Mouse (Mus musculus) cortical plate, adult 2 months (tissue): Measurements from ENCODE around the gene Vmn1r212. TPM values are rescaled to one million over a fixed set of nuclear protein-coding genes. Genes with fewer than 3 reads are reported as not detected.
"Not testable (repeated sequence)": the region's sequence is repeated elsewhere in the genome, so short reads cannot be mapped to it uniquely, and the experiment has no call there.

Experiments
- H3K27ac ChIP-seq: fragments of 200-500 bp; 2 replicates; pipeline ENCODE4 v1.5.1; 2012; ENCODE audit warnings: low read length, control low read depth, inconsistent platforms; ENCODE audit not compliant: insufficient read depth
- H3K4me1 ChIP-seq: fragments of 200-500 bp; 2 replicates; pipeline ENCODE4 v1.6.1; 2011; ENCODE audit warnings: low read length; ENCODE audit not compliant: control insufficient read depth, insufficient read depth
- H3K4me3 ChIP-seq: fragments of 200-500 bp; 2 replicates; pipeline ENCODE4 v1.5.1; 2011; ENCODE audit warnings: mild to moderate bottlenecking, low read length, control low read depth; ENCODE audit not compliant: insufficient read depth
- CTCF ChIP-seq: fragments of 200-500 bp; IDR thresholded peaks from 2 replicates; pipeline ENCODE4 v1.5.1; 2011; ENCODE audit warnings: mild to moderate bottlenecking, control low read depth, low read length; ENCODE audit not compliant: insufficient read depth; ENCODE audit errors: extremely low read depth
- POLR2A ChIP-seq: fragments of 200-500 bp; IDR thresholded peaks from 2 replicates; pipeline ENCODE4 v1.6.1; 2011; ENCODE audit warnings: mild to moderate bottlenecking, low read length, control low read depth; ENCODE audit not compliant: insufficient read depth; ENCODE audit errors: extremely low read depth
- polyA plus RNA-seq: library from polyadenylated mRNA; depleted of rRNA; stranded (reverse); fragments of >200 nt; gene quantifications from 2 replicates; pipeline ENCODE4 v1.2.3, GENCODE M21; 2012; rRNA removed

The Vmn1r212 gene
- polyA plus RNA-seq = not detected in 2 replicates

DNA sequence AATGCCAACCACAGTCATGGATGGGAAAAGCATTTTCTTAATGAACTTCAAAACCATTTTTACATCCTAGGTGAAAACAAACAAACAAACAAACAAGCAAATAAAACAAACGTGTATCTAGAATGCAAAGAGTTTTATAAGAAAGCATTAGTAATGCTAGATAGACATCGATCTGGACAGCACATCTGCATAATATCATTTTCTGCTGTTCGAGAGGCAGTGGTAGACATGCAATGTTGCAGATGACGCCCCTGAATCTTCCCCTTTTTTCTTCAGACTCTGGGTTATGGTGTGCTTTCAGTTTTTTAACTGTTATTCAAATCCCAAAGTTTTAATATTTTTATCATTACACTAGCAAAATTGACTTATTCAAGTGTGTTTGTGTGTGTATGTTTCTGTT, at the start of gene Vmn1r212:
Gene Vmn1r212, minus strand, starts transcription at position 101 of the 400 bp plus-strand sequence.
- no peaks in the 10 kb centered on the region for H3K4me1 ChIP-seq
- TF ChIP-seq POLR2A (no peak), CTCF (no peak)
- no peak within 1 kb of the TSS for H3K27ac ChIP-seq
- no peak within 1 kb of the TSS for H3K4me3 ChIP-seq

DNA sequence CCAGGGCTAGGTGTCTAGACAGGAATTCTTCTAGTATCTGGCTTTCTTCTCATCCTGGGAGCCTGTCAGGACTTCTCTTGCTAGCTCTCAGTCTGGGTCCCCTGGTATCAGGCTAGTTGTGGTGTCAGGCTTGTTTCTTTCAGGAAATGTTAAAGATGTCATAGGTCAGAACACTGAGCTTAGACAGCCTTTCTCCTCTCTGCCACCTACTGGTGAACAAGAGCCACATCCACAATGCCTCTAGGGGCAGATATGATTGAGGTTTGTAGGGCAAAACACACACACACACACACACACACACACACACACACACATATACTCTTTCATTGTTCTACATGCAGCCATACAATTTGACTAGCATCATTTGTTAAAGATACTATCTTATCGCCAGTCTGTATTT, 4.7 kb downstream of the Vmn1r212 start:
- TF ChIP-seq CTCF = no peak
- no peak for TF ChIP-seq POLR2A
- no peaks in the 10 kb centered on the region for H3K4me1 ChIP-seq
- no peak overlapping the region for H3K27ac ChIP-seq
- no peak overlapping the region for H3K4me3 ChIP-seq

DNA sequence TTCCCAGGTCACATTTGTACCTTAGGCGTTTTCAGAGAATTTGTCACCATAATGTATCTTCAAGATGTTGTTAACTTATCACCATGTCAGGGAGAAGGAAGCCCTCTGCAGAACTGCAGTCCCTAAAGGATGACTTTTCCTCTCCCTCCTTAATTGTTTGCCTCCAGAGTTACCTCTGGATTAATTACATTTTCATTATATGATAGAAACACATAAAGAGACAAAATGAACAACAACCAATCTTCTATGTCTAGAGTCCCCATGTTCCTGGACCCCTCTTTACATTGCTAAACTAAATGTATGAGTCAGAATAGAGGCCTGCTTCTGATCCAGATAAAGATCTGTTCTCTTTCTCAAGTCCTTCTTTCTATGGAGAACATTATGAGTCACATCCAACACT, 26.5 kb downstream of the Vmn1r212 start, which contains the start of gene Vmn1r211:
Gene Vmn1r211, minus strand, starts transcription at position 101 of the 400 bp plus-strand sequence.
- TF ChIP-seq POLR2A = no peak
- no peak for TF ChIP-seq CTCF
- no peaks in the 10 kb centered on the region for H3K4me1 ChIP-seq
- H3K4me3 ChIP-seq = no peak within 1 kb of the TSS
- no peak within 1 kb of the TSS for H3K27ac ChIP-seq

DNA sequence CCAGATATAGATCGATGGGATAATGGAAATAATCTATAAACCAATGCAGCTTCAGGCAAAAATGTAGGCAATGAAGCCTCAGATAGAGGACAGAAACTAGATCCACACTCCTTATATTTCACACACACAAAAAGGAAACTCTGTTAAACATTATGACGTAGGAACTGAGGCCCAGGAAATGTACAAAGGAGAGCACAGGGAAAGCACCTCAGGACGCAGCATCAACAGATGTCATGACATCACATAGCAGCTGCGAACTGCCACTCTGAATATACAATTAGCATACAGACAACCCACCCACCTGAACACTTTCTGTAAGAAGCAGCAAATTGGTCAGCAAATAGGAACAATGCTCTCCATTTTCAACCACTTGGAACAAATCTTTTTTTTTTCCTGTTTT, 29.2 kb downstream of the Vmn1r212 start:
- H3K4me1 ChIP-seq = no peaks in the 10 kb centered on the region
- no peak overlapping the region for H3K27ac ChIP-seq
- no peak for TF ChIP-seq POLR2A
- TF ChIP-seq CTCF = no peak
- no peak overlapping the region for H3K4me3 ChIP-seq

DNA sequence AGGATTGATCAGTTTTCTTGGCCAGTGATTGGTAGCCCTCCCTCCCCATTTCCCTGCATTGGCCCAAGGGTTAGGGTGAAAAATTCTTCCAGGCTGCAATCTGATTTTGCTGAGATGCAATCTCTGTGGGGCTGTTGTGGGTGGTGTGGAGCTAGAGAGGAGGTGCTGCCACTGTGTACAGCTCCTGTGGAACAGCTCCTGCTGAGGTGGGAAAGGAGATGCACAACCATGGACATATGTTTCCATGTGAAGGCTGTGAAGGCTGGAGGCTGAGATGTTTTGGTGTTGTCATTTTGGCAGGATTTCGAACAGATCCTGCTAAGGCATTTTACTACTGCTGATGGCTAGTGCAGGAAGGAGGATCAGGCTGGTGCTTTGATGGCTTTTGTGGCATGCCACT, 37.2 kb downstream of the Vmn1r212 start:
- TF ChIP-seq POLR2A = no peak
- no peak for TF ChIP-seq CTCF
- H3K4me1 ChIP-seq = no peaks in the 10 kb centered on the region
- H3K27ac ChIP-seq = no peak overlapping the region
- no peak overlapping the region for H3K4me3 ChIP-seq

DNA sequence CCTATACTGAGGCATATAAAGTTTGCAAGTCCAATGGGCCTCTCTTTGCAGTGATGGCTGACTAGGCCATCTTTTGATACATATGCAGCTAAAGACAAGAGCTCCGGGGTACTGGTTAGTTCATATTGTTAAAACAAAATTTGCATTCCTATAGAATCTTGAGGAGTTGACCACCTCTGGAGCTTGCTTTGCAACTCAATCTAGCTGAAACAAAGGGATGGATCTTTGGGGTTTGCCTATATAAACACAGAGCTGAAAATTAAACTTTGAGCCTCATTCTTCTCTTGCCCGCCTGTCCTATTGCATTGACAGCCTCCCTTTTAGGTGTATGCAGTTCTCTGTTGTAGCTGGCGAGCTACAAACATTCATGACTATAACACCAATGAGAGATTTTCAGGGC, 39.7 kb downstream of the Vmn1r212 start:
- H3K27ac ChIP-seq, H3K4me3 ChIP-seq, H3K4me1 ChIP-seq: not testable (repeated sequence)

Other genes with a start within 250 kb of the Vmn1r212 start
- gene Vmn1r207-ps, start 154.6 kb downstream of the Vmn1r212 start, polyA plus RNA-seq = 0.02 TPM in 1 of 2 replicates, not detected in the other
- gene Vmn1r208, start 106.8 kb downstream of the Vmn1r212 start, polyA plus RNA-seq = not detected in 2 replicates
- not detected in 2 replicates for gene Vmn1r209, start 74.5 kb downstream of the Vmn1r212 start, polyA plus RNA-seq
- gene Vmn1r210, start 52.9 kb downstream of the Vmn1r212 start, polyA plus RNA-seq = not detected in 2 replicates
- gene Vmn1r211, start 26.6 kb downstream of the Vmn1r212 start, polyA plus RNA-seq = not detected in 2 replicates
- not detected in 2 replicates for gene Vmn1r213, start 123.5 kb upstream of the Vmn1r212 start, polyA plus RNA-seq
- gene Vmn1r214, start 146.2 kb upstream of the Vmn1r212 start, polyA plus RNA-seq = not detected in 2 replicates
- not detected in 2 replicates for gene Vmn1r215, start 183.8 kb upstream of the Vmn1r212 start, polyA plus RNA-seq
- gene Vmn1r217, start 234.0 kb upstream of the Vmn1r212 start, polyA plus RNA-seq = not detected in 2 replicates
- gene Vmn1r218, start 248.9 kb upstream of the Vmn1r212 start, polyA plus RNA-seq = not detected in 2 replicates